Mouse (Mus musculus): Measurements from ENCODE around the gene Mllt10.

Mllt10 gene

GRCm38 (mm10) chr2:18034371-18035250 is 20.4 kb upstream of the Mllt10 start:
- DNase-seq (ENCODE audit: extremely low spot score) = peak; percentile 24

GRCm38 (mm10) chr2:18037491-18037890 is 17.5 kb upstream of the Mllt10 start, which contains the start of gene A930004D18Rik:
TSS of gene A930004D18Rik (minus strand) at chr2:18037737.
- peak; percentile 8 for DNase-seq (ENCODE audit: extremely low spot score)

- DNase-seq (ENCODE audit: extremely low spot score) = no peak
These were observed 16.8 kb upstream of the Mllt10 start for GRCm38 (mm10) chr2:18038141-18038752.

- peak; percentile 63 for DNase-seq (ENCODE audit: extremely low spot score)
These were observed 16.1 kb upstream of the Mllt10 start for GRCm38 (mm10) chr2:18038895-18039371.

- peak; percentile 81 for DNase-seq (ENCODE audit: extremely low spot score)
These were observed 15.3 kb upstream of the Mllt10 start for GRCm38 (mm10) chr2:18039566-18040290.

GRCm38 (mm10) chr2:18040347-18041160 is 14.5 kb upstream of the Mllt10 start:
- DNase-seq (ENCODE audit: extremely low spot score) = peak; percentile 80

- peak; percentile 87 for DNase-seq (ENCODE audit: extremely low spot score)
These were observed 13.7 kb upstream of the Mllt10 start for GRCm38 (mm10) chr2:18041199-18041885.

- peak; percentile 50 for DNase-seq (ENCODE audit: extremely low spot score)
These were observed 9.8 kb upstream of the Mllt10 start for GRCm38 (mm10) chr2:18045143-18045780.

- DNase-seq (ENCODE audit: extremely low spot score) = peak; percentile 50
These were observed 9.3 kb upstream of the Mllt10 start for GRCm38 (mm10) chr2:18045781-18046181.

- peak; percentile 51 for DNase-seq (ENCODE audit: extremely low spot score)
These were observed 8.9 kb upstream of the Mllt10 start for GRCm38 (mm10) chr2:18046186-18046585.

GRCm38 (mm10) chr2:18046758-18047645 is 8.0 kb upstream of the Mllt10 start:
- peak; percentile 74 for DNase-seq (ENCODE audit: extremely low spot score)

- peak; percentile 80 for DNase-seq (ENCODE audit: extremely low spot score)
These were observed 7.2 kb upstream of the Mllt10 start for GRCm38 (mm10) chr2:18047646-18048452.

- peak; percentile 81 for DNase-seq (ENCODE audit: extremely low spot score)
These were observed 6.5 kb upstream of the Mllt10 start, which contains the start of gene Skida1 for GRCm38 (mm10) chr2:18048453-18049075. TSS of gene Skida1 (minus strand) at chr2:18049051.

- peak; percentile 73 for DNase-seq (ENCODE audit: extremely low spot score)
These were observed 5.7 kb upstream of the Mllt10 start for GRCm38 (mm10) chr2:18049279-18049821.

- DNase-seq (ENCODE audit: extremely low spot score) = no peak
These were observed 5.0 kb upstream of the Mllt10 start for GRCm38 (mm10) chr2:18050018-18050417.

- DNase-seq (ENCODE audit: extremely low spot score) = peak; percentile 69
These were observed 4.5 kb upstream of the Mllt10 start for GRCm38 (mm10) chr2:18050541-18050985.
